In genomic region chr11:70024151-70024514, GRCm38 (mm10) we compare ENCODE assay signal across 9 mouse cellular contexts. TPM values are rescaled to one million over a fixed set of nuclear protein-coding genes. Genes with fewer than 3 reads are reported as not detected.
A peak's percentile ranks its signal among the peaks of the same experiment; 100 is the strongest.
DNase-seq lines count a peak whose midpoint lies in the region; ATAC-seq and TF ChIP-seq lines count a peak whose summit lies in the region.
"Had no signal": no experiment of that assay in that cellular context is flagged by ENCODE, and none has a peak within 500 bp of the region (broad histone marks: within the 10 kb centered on the region; RNA-seq: fewer than 3 reads in every experiment).

No protein-coding gene starts in this region.

- no peaks in the 10 kb centered on the region for H3K79me2 ChIP-seq in heart, adult 2 months (replicated peaks; ENCODE audit: control insufficient read depth, insufficient read depth, low read length)

- TF ChIP-seq POLR2A in heart, adult 2 months (IDR thresholded peaks at IDR 0.05; ENCODE audit: insufficient read depth, low read depth, low read length): no peak

- H3K4me1 ChIP-seq in heart, embryonic 14.5 days (ENCODE audit: control insufficient read depth in 2 of 2, insufficient read depth in 2 of 2, low read length in 2 of 2): peaks cover 27 to 59% of the 10 kb centered on the region in 2 experiments
- peaks cover 1% of the 10 kb centered on the region; the same call in 1 of the 2 replicates for H3K4me1 ChIP-seq in heart, adult 2 months (ENCODE audit: control insufficient read depth, insufficient read depth, low read length)
- H3K4me1 ChIP-seq in embryonic facial prominence, embryonic 14.5 days (ENCODE audit: control insufficient read depth, insufficient read depth, low read length): peaks cover 60% of the 10 kb centered on the region
- H3K4me1 ChIP-seq in hindbrain, embryonic 16.5 days (ENCODE audit: control insufficient read depth, insufficient read depth, low read depth, low read length): peaks cover 85% of the 10 kb centered on the region
- peaks cover 82% of the 10 kb centered on the region for H3K4me1 ChIP-seq in midbrain, embryonic 14.5 days (ENCODE audit: control insufficient read depth, insufficient read depth, low read length)

- ATAC-seq in heart, embryonic 14.5 days (ENCODE audit: insufficient number of reproducible peaks, insufficient read depth, low FRiP score, low read depth): no peak
- no peak for ATAC-seq in embryonic facial prominence, embryonic 14.5 days (ENCODE audit: low read depth)
- ATAC-seq in hindbrain, embryonic 16.5 days: no peak
- no peak for ATAC-seq in midbrain, embryonic 14.5 days (ENCODE audit: low FRiP score, low TSS enrichment)

- intact Hi-C loops in heart, adult 2 months (cut with DNase I): no loop called here

- H3K27me3 ChIP-seq in heart, embryonic 14.5 days (ENCODE audit: control insufficient read depth, insufficient read depth, low read length): no peaks in the 10 kb centered on the region
- 0 out of 2 replicates have a peak, but pooled peaks cover 2% of the 10 kb centered on the region for H3K27me3 ChIP-seq in heart, adult 2 months (ENCODE audit: control insufficient read depth, insufficient read depth, low read length)
- no peaks in the 10 kb centered on the region for H3K27me3 ChIP-seq in embryonic facial prominence, embryonic 14.5 days (replicated peaks; ENCODE audit: control insufficient read depth, insufficient read depth, low read length)
- H3K27me3 ChIP-seq in hindbrain, embryonic 16.5 days (replicated peaks; ENCODE audit: control insufficient read depth, insufficient read depth, low read length): no peaks in the 10 kb centered on the region
- H3K27me3 ChIP-seq in midbrain, embryonic 14.5 days (ENCODE audit: control insufficient read depth, insufficient read depth, low read length): no peaks in the 10 kb centered on the region

- no peaks in the 10 kb centered on the region for H3K36me3 ChIP-seq in heart, embryonic 14.5 days (ENCODE audit: control insufficient read depth, insufficient read depth, low read length)
- no peaks in the 10 kb centered on the region for H3K36me3 ChIP-seq in heart, adult 2 months (ENCODE audit: control insufficient read depth, insufficient read depth, low read length)
- H3K36me3 ChIP-seq in embryonic facial prominence, embryonic 14.5 days (ENCODE audit: control insufficient read depth, insufficient read depth, low read length): no peaks in the 10 kb centered on the region
- no peaks in the 10 kb centered on the region for H3K36me3 ChIP-seq in hindbrain, embryonic 16.5 days (ENCODE audit: control insufficient read depth, insufficient read depth, low read length)
- no peaks in the 10 kb centered on the region for H3K36me3 ChIP-seq in midbrain, embryonic 14.5 days (ENCODE audit: control insufficient read depth, insufficient read depth, low read length)

- peak overlapping the region; percentile 66 for H3K9ac ChIP-seq in heart, embryonic 14.5 days (ENCODE audit: low read length)
- no peak overlapping the region for H3K9ac ChIP-seq in heart, adult 2 months (ENCODE audit: low read depth, low read length)
- H3K9ac ChIP-seq in embryonic facial prominence, embryonic 14.5 days (ENCODE audit: low read depth, low read length): peak overlapping the region; percentile 57
- H3K9ac ChIP-seq in hindbrain, embryonic 16.5 days (ENCODE audit: low read depth, low read length): peak overlapping the region; percentile 62
- H3K9ac ChIP-seq in midbrain, embryonic 14.5 days (replicated peaks; ENCODE audit: low read length): peak overlapping the region; percentile 47

- no peak for TF ChIP-seq EP300 in heart, adult 2 months (IDR thresholded peaks at IDR 0.05; ENCODE audit: insufficient read depth, low read depth, low read length)

- H3K27ac ChIP-seq in heart, embryonic 14.5 days (replicated peaks in 1 of 2; ENCODE audit: control insufficient read depth in 1 of 2, insufficient read depth in 1 of 2, low read depth in 2 of 2, low read length in 2 of 2): no peak overlapping the region
- H3K27ac ChIP-seq in heart, adult 2 months: no peak overlapping the region
- no peak overlapping the region; the same call in 1 of the 2 replicates for H3K27ac ChIP-seq in embryonic facial prominence, embryonic 14.5 days (replicated peaks; ENCODE audit: low read depth, low read length)
- peak overlapping the region; percentile 13; the same call in 1 of the 2 replicates for H3K27ac ChIP-seq in hindbrain, embryonic 16.5 days (ENCODE audit: low read depth, low read length)
- peak overlapping the region; percentile 66 for H3K27ac ChIP-seq in midbrain, embryonic 14.5 days (replicated peaks; ENCODE audit: low read depth, low read length)
- H3K27ac ChIP-seq: macrophage had no signal

- H3K9me3 ChIP-seq in heart, embryonic 14.5 days (ENCODE audit: control insufficient read depth, low read length): no peaks in the 10 kb centered on the region
- no peaks in the 10 kb centered on the region for H3K9me3 ChIP-seq in embryonic facial prominence, embryonic 14.5 days (ENCODE audit: control insufficient read depth, low read length)
- H3K9me3 ChIP-seq in hindbrain, embryonic 16.5 days (ENCODE audit: control insufficient read depth, low read length): no peaks in the 10 kb centered on the region
- no peaks in the 10 kb centered on the region for H3K9me3 ChIP-seq in midbrain, embryonic 14.5 days (ENCODE audit: control insufficient read depth, low read length)

- DNase-seq in heart, adult 2 months: no peak
- DNase-seq in embryonic facial prominence, embryonic 14.5 days (ENCODE audit: low spot score): no peak
- no peak for DNase-seq in midbrain, embryonic 14.5 days
- no peak for DNase-seq in thymus, postnatal 25 days
- DNase-seq in right cerebral cortex, adult 2 months (ENCODE audit: low spot score in 2 of 2): no peak
- DNase-seq in layer of hippocampus, adult 9-10 months (ENCODE audit: low spot score): no peak

- peak overlapping the region; percentile 72 for H3K4me2 ChIP-seq in heart, embryonic 14.5 days (ENCODE audit: low read length)
- peak overlapping the region; percentile 60 for H3K4me2 ChIP-seq in embryonic facial prominence, embryonic 14.5 days (ENCODE audit: low read depth, low read length)
- H3K4me2 ChIP-seq in hindbrain, embryonic 16.5 days (ENCODE audit: low read length): peak overlapping the region; percentile 61
- peak overlapping the region; percentile 71 for H3K4me2 ChIP-seq in midbrain, embryonic 14.5 days (ENCODE audit: low read length)

- no peak for TF ChIP-seq CTCF in heart, adult 2 months (IDR thresholded peaks at IDR 0.05)

- H3K4me3 ChIP-seq in heart, embryonic 14.5 days (ENCODE audit: control insufficient read depth in 1 of 2, insufficient read depth in 1 of 2, low read depth in 1 of 2, low read length in 2 of 2): peak overlapping the region; percentile 22 to 41
- no peak overlapping the region for H3K4me3 ChIP-seq in heart, adult 2 months
- peak overlapping the region; percentile 28 for H3K4me3 ChIP-seq in embryonic facial prominence, embryonic 14.5 days (ENCODE audit: low read depth, low read length)
- peak overlapping the region; percentile 42 for H3K4me3 ChIP-seq in hindbrain, embryonic 16.5 days (ENCODE audit: low read length)
- peak overlapping the region; percentile 39 for H3K4me3 ChIP-seq in midbrain, embryonic 14.5 days (replicated peaks; ENCODE audit: low read depth, low read length)

- WGBS in heart, embryonic 14.5 days: 12% methylated on average over 6 of the region's 6 CpGs
- 37% methylated on average over 6 of the region's 6 CpGs for WGBS in heart, adult 2 months
- WGBS in embryonic facial prominence, embryonic 14.5 days: 9% methylated on average over 6 of the region's 6 CpGs
- WGBS in hindbrain, embryonic 16.5 days: 11% methylated on average over 6 of the region's 6 CpGs
- 13% methylated on average over 6 of the region's 6 CpGs for WGBS in midbrain, embryonic 14.5 days

RNA-seq across cellular contexts. Expression of gene Dlg4, which starts 7.4 kb away (rescaled TPM):
- 3.4 and 6.0 TPM in 2 replicates for polyA plus RNA-seq in heart, embryonic 14.5 days (2014; fragmentation: Nextera tagmentation; extraction: Ambion mirVana)
- total RNA-seq in heart, adult 2 months (2021): 1 to 10 TPM; 5.2 to 5.7 TPM
- 6.9 and 9.8 TPM in 2 replicates for polyA plus RNA-seq in heart, adult 2 months (2012; rRNA removed)
- polyA plus RNA-seq in embryonic facial prominence, embryonic 14.5 days (2014; fragmentation: Nextera tagmentation; extraction: Ambion mirVana): 7.3 and 8.4 TPM in 2 replicates
- 23.1 and 23.4 TPM in 2 replicates for polyA plus RNA-seq in hindbrain, embryonic 16.5 days (2015; fragmentation: Nextera tagmentation; extraction: Ambion mirVana)
- polyA plus RNA-seq in midbrain, embryonic 14.5 days (2014; fragmentation: Nextera tagmentation; extraction: Ambion mirVana): 33.1 and 41.0 TPM in 2 replicates

RNA-seq across cellular contexts. Expression of gene Acadvl, which starts 8.9 kb away (rescaled TPM):
- 185 and 198 TPM in 2 replicates for polyA plus RNA-seq in heart, embryonic 14.5 days (2014; fragmentation: Nextera tagmentation; extraction: Ambion mirVana)
- 1,000 to 10,000 TPM; 1,139 to 1,355 TPM for total RNA-seq in heart, adult 2 months (2021)
- 701 and 889 TPM in 2 replicates for polyA plus RNA-seq in heart, adult 2 months (2012; rRNA removed)
- 90.0 and 95.5 TPM in 2 replicates for polyA plus RNA-seq in embryonic facial prominence, embryonic 14.5 days (2014; fragmentation: Nextera tagmentation; extraction: Ambion mirVana)
- 66.6 and 69.1 TPM in 2 replicates for polyA plus RNA-seq in hindbrain, embryonic 16.5 days (2015; fragmentation: Nextera tagmentation; extraction: Ambion mirVana)
- polyA plus RNA-seq in midbrain, embryonic 14.5 days (2014; fragmentation: Nextera tagmentation; extraction: Ambion mirVana): 43.2 and 49.6 TPM in 2 replicates

RNA-seq across cellular contexts. Expression of gene Dvl2, which starts 23.7 kb away (rescaled TPM):
- 15.0 and 16.6 TPM in 2 replicates for polyA plus RNA-seq in heart, embryonic 14.5 days (2014; fragmentation: Nextera tagmentation; extraction: Ambion mirVana)
- total RNA-seq in heart, adult 2 months (2021): 1 to 10 TPM; 4.1 to 4.9 TPM
- polyA plus RNA-seq in heart, adult 2 months (2012; rRNA removed): 6.1 and 7.4 TPM in 2 replicates
- polyA plus RNA-seq in embryonic facial prominence, embryonic 14.5 days (2014; fragmentation: Nextera tagmentation; extraction: Ambion mirVana): 30.8 and 36.2 TPM in 2 replicates
- 21.0 and 25.4 TPM in 2 replicates for polyA plus RNA-seq in hindbrain, embryonic 16.5 days (2015; fragmentation: Nextera tagmentation; extraction: Ambion mirVana)
- polyA plus RNA-seq in midbrain, embryonic 14.5 days (2014; fragmentation: Nextera tagmentation; extraction: Ambion mirVana): 22.9 and 23.0 TPM in 2 replicates

RNA-seq across cellular contexts. Expression of gene Phf23, which starts 28.6 kb away (rescaled TPM):
- polyA plus RNA-seq in heart, embryonic 14.5 days (2014; fragmentation: Nextera tagmentation; extraction: Ambion mirVana): 22.2 and 27.5 TPM in 2 replicates
- 10 to 100 TPM; 18.1 to 22.8 TPM for total RNA-seq in heart, adult 2 months (2021)
- polyA plus RNA-seq in heart, adult 2 months (2012; rRNA removed): 11.5 and 17.6 TPM in 2 replicates
- polyA plus RNA-seq in embryonic facial prominence, embryonic 14.5 days (2014; fragmentation: Nextera tagmentation; extraction: Ambion mirVana): 47.0 and 49.3 TPM in 2 replicates
- polyA plus RNA-seq in hindbrain, embryonic 16.5 days (2015; fragmentation: Nextera tagmentation; extraction: Ambion mirVana): 54.2 and 55.4 TPM in 2 replicates
- polyA plus RNA-seq in midbrain, embryonic 14.5 days (2014; fragmentation: Nextera tagmentation; extraction: Ambion mirVana): 41.3 and 48.9 TPM in 2 replicates

RNA-seq across cellular contexts. Expression of gene Asgr1, which starts 29.8 kb away (rescaled TPM):
- not detected in 2 replicates for polyA plus RNA-seq in heart, embryonic 14.5 days (2014; fragmentation: Nextera tagmentation; extraction: Ambion mirVana)
- total RNA-seq in heart, adult 2 months (2021): not detected
- polyA plus RNA-seq in heart, adult 2 months (2012; rRNA removed): 0.50 TPM in 1 of 2 replicates, not detected in the other
- polyA plus RNA-seq in embryonic facial prominence, embryonic 14.5 days (2014; fragmentation: Nextera tagmentation; extraction: Ambion mirVana): 2.0 and 2.2 TPM in 2 replicates
- 3.9 and 4.4 TPM in 2 replicates for polyA plus RNA-seq in hindbrain, embryonic 16.5 days (2015; fragmentation: Nextera tagmentation; extraction: Ambion mirVana)
- polyA plus RNA-seq in midbrain, embryonic 14.5 days (2014; fragmentation: Nextera tagmentation; extraction: Ambion mirVana): 0.26 and 1.4 TPM in 2 replicates
- polyA plus RNA-seq: macrophage had no signal

Comparison
In these comparisons a context has a peak if more than half of its experiments do, and no peak if none do; other contexts are left out.
1. H3K27ac ChIP-seq: peak in hindbrain, embryonic 16.5 days (single experiment) and midbrain, embryonic 14.5 days (single experiment); none in heart, embryonic 14.5 days (0 of 2), heart, adult 2 months (single experiment) and embryonic facial prominence, embryonic 14.5 days (single experiment).
2. Peak in every context shown above with its lines, with median percentiles within 50 percentile points of each other: H3K4me2 ChIP-seq.